Mouse (Mus musculus) neural tube, embryonic 11.5 days (tissue): ENCODE measurements around the gene Gm10100. TPM values are rescaled to one million over a fixed set of nuclear protein-coding genes. Genes with fewer than 3 reads are reported as not detected.
"Not testable (repeated sequence)": the region's sequence is repeated elsewhere in the genome, so short reads cannot be mapped to it uniquely, and the experiment has no call there.

ENCODE experiments used
- ATAC-seq: fragments of 200-750 bp; cut with Nextera tagmentation; 2 replicates; pipeline ENCODE4 v1.8.0; 2017; ENCODE audit warnings: moderate number of reproducible peaks, mild to moderate bottlenecking, moderate TSS enrichment, moderate library complexity; ENCODE audit not compliant: insufficient read depth, low FRiP score, low TSS enrichment
- DNase-seq: peaks from one replicate; pipeline ENCODE4 v3.0.0-alpha.2; 2015; ENCODE audit warnings: low spot score
- H3K27ac ChIP-seq: fragments of 300-500 bp; sonication (generic); 2 replicates; pipeline ENCODE4 v1.5.1; 2014; ENCODE audit warnings: low read depth, mild to moderate bottlenecking, low read length
- H3K27me3 ChIP-seq: fragments of 300-500 bp; sonication (generic); 2 replicates; pipeline ENCODE4 v1.6.1; 2014; ENCODE audit warnings: mild to moderate bottlenecking, low read length, mixed read lengths; ENCODE audit not compliant: control insufficient read depth, insufficient read depth
- H3K36me3 ChIP-seq: fragments of 300-500 bp; sonication (generic); 2 replicates; pipeline ENCODE4 v1.6.1; 2014; ENCODE audit warnings: mild to moderate bottlenecking, low read length, moderate library complexity, mixed read lengths; ENCODE audit not compliant: control insufficient read depth, insufficient read depth
- H3K4me1 ChIP-seq: fragments of 300-500 bp; sonication (generic); 2 replicates; pipeline ENCODE4 v1.6.1; 2014; ENCODE audit warnings: low read length, mixed read lengths; ENCODE audit not compliant: control insufficient read depth, insufficient read depth
- H3K4me2 ChIP-seq: fragments of 300-500 bp; sonication (generic); 2 replicates; pipeline ENCODE4 v1.6.1; 2014; ENCODE audit warnings: low read depth, mild to moderate bottlenecking, moderate library complexity
- H3K4me3 ChIP-seq: fragments of 300-500 bp; sonication (generic); 2 replicates; pipeline ENCODE4 v1.5.1; 2014; ENCODE audit warnings: low read depth, low read length
- H3K9ac ChIP-seq: fragments of 300-500 bp; sonication (generic); 2 replicates; pipeline ENCODE4 v1.6.1; 2014; ENCODE audit warnings: mild to moderate bottlenecking, low read length
- H3K9me3 ChIP-seq: fragments of 300-500 bp; sonication (generic); 2 replicates; pipeline ENCODE4 v1.6.1; 2016; ENCODE audit warnings: low read length; ENCODE audit not compliant: control insufficient read depth
- WGBS: fragments of 180-500 bp; shearing (Covaris S2); extraction: QIAGEN DNeasy Blood & Tissue Kit; methylation state at CpG from one replicate; pipeline ENCODE4 v1.1.7; 2014; 5-methylcytosine and 5-hydroxymethylcytosine counted together
- polyA plus RNA-seq: library from polyadenylated mRNA; unstranded; fragments of >200 nt; fragmentation: Nextera tagmentation; extraction: Ambion mirVana; gene quantifications from 2 replicates; pipeline ENCODE4 v1.2.1, GENCODE M21; 2014

Gene Gm10100
- polyA plus RNA-seq, 1 experiment from 2014 or later: not detected

- not testable (repeated sequence) for H3K9me3 ChIP-seq, H3K9ac ChIP-seq, H3K27ac ChIP-seq, DNase-seq, H3K36me3 ChIP-seq, H3K4me1 ChIP-seq, ATAC-seq, H3K4me2 ChIP-seq, H3K27me3 ChIP-seq, H3K4me3 ChIP-seq
- 86% methylated on average over 1 of the region's 1 CpGs for WGBS
Observed at GRCm38 (mm10) chr10:77771225-77771624, 44.9 kb downstream of the Gm10100 start, which contains the start of gene Gm3238. TSS of gene Gm3238 (minus strand) at chr10:77771325.

GRCm38 (mm10) chr10:77772142-77772541 lies 45.9 kb downstream of the Gm10100 start:
- H3K36me3 ChIP-seq, H3K9me3 ChIP-seq, DNase-seq, H3K9ac ChIP-seq, H3K27ac ChIP-seq, H3K4me1 ChIP-seq, H3K27me3 ChIP-seq, ATAC-seq, H3K4me2 ChIP-seq, H3K4me3 ChIP-seq: not testable (repeated sequence)
- WGBS: 100% methylated on average over 1 of the region's 3 CpGs

Other genes with a start within 250 kb of the Gm10100 start
- 45.7 and 49.0 TPM in 2 replicates for gene Fam207a, start 210.7 kb upstream of the Gm10100 start, polyA plus RNA-seq
- gene Itgb2, start 196.2 kb upstream of the Gm10100 start, polyA plus RNA-seq: 1.5 TPM in 2 replicates
- 71.4 and 72.1 TPM in 2 replicates for gene Pttg1ip, start 144.8 kb upstream of the Gm10100 start, polyA plus RNA-seq
- 334 and 346 TPM in 2 replicates for gene Sumo3, start 120.4 kb upstream of the Gm10100 start, polyA plus RNA-seq
- gene Gm49325, start 120.3 kb upstream of the Gm10100 start, polyA plus RNA-seq: 1.4 and 4.8 TPM in 2 replicates
- 65.9 and 66.0 TPM in 2 replicates for gene Ube2g2, start 104.2 kb upstream of the Gm10100 start, polyA plus RNA-seq
- gene Tspear, start 39.9 kb upstream of the Gm10100 start, polyA plus RNA-seq: 0.92 and 1.0 TPM in 2 replicates
- gene Gm19402, start 35.7 kb upstream of the Gm10100 start, polyA plus RNA-seq: not detected in 2 replicates
- gene Gm9508, start 29.3 kb upstream of the Gm10100 start, polyA plus RNA-seq: not detected in 2 replicates
- gene Gm10272, start 19.9 kb upstream of the Gm10100 start, polyA plus RNA-seq: not detected in 2 replicates
- gene Gm10024, start 15.0 kb upstream of the Gm10100 start, polyA plus RNA-seq: not detected in 2 replicates
- not detected in 2 replicates for gene Gm10142, start 10.7 kb upstream of the Gm10100 start, polyA plus RNA-seq
- not detected in 2 replicates for gene Krtap12-1, start 5.9 kb upstream of the Gm10100 start, polyA plus RNA-seq
- not detected in 2 replicates for gene Gm18596, start 16.2 kb downstream of the Gm10100 start, polyA plus RNA-seq
- gene Gm9736, start 24.9 kb downstream of the Gm10100 start, polyA plus RNA-seq: not detected in 2 replicates
- gene Gm3233, start 33.2 kb downstream of the Gm10100 start, polyA plus RNA-seq: not detected in 2 replicates
- not detected in 2 replicates for gene Gm3238, start 44.8 kb downstream of the Gm10100 start, polyA plus RNA-seq
- not detected in 2 replicates for gene Gm7138, start 50.5 kb downstream of the Gm10100 start, polyA plus RNA-seq
- not detected in 2 replicates for gene Gm3250, start 56.1 kb downstream of the Gm10100 start, polyA plus RNA-seq
- gene Gm7137, start 61.7 kb downstream of the Gm10100 start, polyA plus RNA-seq: not detected in 2 replicates
- not detected in 2 replicates for gene Gm9639, start 68.6 kb downstream of the Gm10100 start, polyA plus RNA-seq
- not detected in 2 replicates for gene Gm19668, start 72.6 kb downstream of the Gm10100 start, polyA plus RNA-seq
- not detected in 2 replicates for gene Gm9507, start 85.4 kb downstream of the Gm10100 start, polyA plus RNA-seq
- not detected in 2 replicates for gene Gm2696, start 88.2 kb downstream of the Gm10100 start, polyA plus RNA-seq
- gene Krtap10-4, start 100.6 kb downstream of the Gm10100 start, polyA plus RNA-seq: not detected in 2 replicates
- not detected in 2 replicates for gene Krtap10-10, start 109.5 kb downstream of the Gm10100 start, polyA plus RNA-seq
- not detected in 2 replicates for gene Gm36176, start 120.3 kb downstream of the Gm10100 start, polyA plus RNA-seq
- gene Gm10318, start 126.4 kb downstream of the Gm10100 start, polyA plus RNA-seq: not detected in 2 replicates
- not detected in 2 replicates for gene Gm3285, start 135.5 kb downstream of the Gm10100 start, polyA plus RNA-seq
- gene Lrrc3, start 176.1 kb downstream of the Gm10100 start, polyA plus RNA-seq: 4.3 and 4.8 TPM in 2 replicates
- gene Trpm2, start 244.1 kb downstream of the Gm10100 start, polyA plus RNA-seq: 0.58 and 1.4 TPM in 2 replicates